Mouse (Mus musculus) layer of hippocampus, adult 8-10 months (tissue): ENCODE measurements at regions not wholly inside any gene's neighbourhood (a gene's known extent, or its start where the extent isn't known, plus 50 kb on each side); places are given as distances from the start of the nearest gene placed in this dataset.
A peak's percentile ranks its signal among the peaks of the same experiment; 100 is the strongest.

Experiments used
- DNase-seq, 2 experiments: peaks; one replicate each; pipeline ENCODE4 v3.0.0; 2022; ENCODE audit warnings: low spot score in 2 of 2

- DNase-seq, result peak in 1 of 2 experiments; percentile 15
Measured at GRCm38 (mm10) chr4:106103750-106104635, 212.0 kb upstream of the Usp24 start.

GRCm38 (mm10) chr4:106112981-106113380, 203.0 kb upstream of the Usp24 start:
- no peak for DNase-seq

GRCm38 (mm10) chr4:106113747-106114146, 202.3 kb upstream of the Usp24 start:
- no peak for DNase-seq

- DNase-seq, result no peak
Measured at GRCm38 (mm10) chr4:106116611-106117010, 199.4 kb upstream of the Usp24 start.

GRCm38 (mm10) chr4:106121306-106121705, 194.7 kb upstream of the Usp24 start:
- DNase-seq, result no peak

- DNase-seq, result no peak
Measured at GRCm38 (mm10) chr4:106123038-106123654, 192.9 kb upstream of the Usp24 start.

- no peak for DNase-seq
Measured at GRCm38 (mm10) chr4:106127199-106127598, 188.8 kb upstream of the Usp24 start.

GRCm38 (mm10) chr4:106127641-106128040, 188.4 kb upstream of the Usp24 start:
- DNase-seq, result peak in 1 of 2 experiments; percentile 12

- DNase-seq, result no peak
Measured at GRCm38 (mm10) chr4:106129327-106129726, 186.7 kb upstream of the Usp24 start.

GRCm38 (mm10) chr4:106129803-106130202, 186.2 kb upstream of the Usp24 start:
- no peak for DNase-seq

GRCm38 (mm10) chr4:106133746-106134730, 182.0 kb upstream of the Usp24 start:
- no peak for DNase-seq

- DNase-seq, result no peak
Measured at GRCm38 (mm10) chr4:106142741-106143140, 173.3 kb upstream of the Usp24 start.

- DNase-seq, result no peak
Measured at GRCm38 (mm10) chr4:106144351-106145116, 171.5 kb upstream of the Usp24 start.

- DNase-seq, result no peak
Measured at GRCm38 (mm10) chr4:106146919-106147460, 169.0 kb upstream of the Usp24 start.

GRCm38 (mm10) chr4:106148866-106149265, 167.1 kb upstream of the Usp24 start:
- DNase-seq, result no peak

GRCm38 (mm10) chr4:106149471-106150048, 166.5 kb upstream of the Usp24 start:
- DNase-seq, result no peak

- no peak for DNase-seq
Measured at GRCm38 (mm10) chr4:106150775-106151174, 165.2 kb upstream of the Usp24 start.

- DNase-seq, result no peak
Measured at GRCm38 (mm10) chr4:106157451-106158179, 158.4 kb upstream of the Usp24 start.

GRCm38 (mm10) chr4:106161592-106161991, 154.4 kb upstream of the Usp24 start:
- DNase-seq, result no peak
